Mouse (Mus musculus) neural tube, embryonic 12.5 days (tissue): ENCODE data around the gene Smr2. TPM values are rescaled to one million over a fixed set of nuclear protein-coding genes. Genes with fewer than 3 reads are reported as not detected.
"Not testable (repeated sequence)": the region's sequence is repeated elsewhere in the genome, so short reads cannot be mapped to it uniquely, and the experiment has no call there.

ENCODE experiments used
- ATAC-seq: fragments of 200-750 bp; cut with Nextera tagmentation; 2 replicates; pipeline ENCODE4 v1.8.0; 2017; ENCODE audit warnings: low read depth, mild to moderate bottlenecking, moderate TSS enrichment, moderate library complexity; ENCODE audit not compliant: low FRiP score
- H3K27ac ChIP-seq: fragments of 300-500 bp; sonication (generic); 2 replicates; pipeline ENCODE4 v1.5.1; 2016
- H3K27me3 ChIP-seq: fragments of 300-500 bp; sonication (generic); replicated peaks from 2 replicates; pipeline ENCODE4 v1.6.1; 2016; ENCODE audit warnings: mild to moderate bottlenecking
- H3K36me3 ChIP-seq: fragments of 300-500 bp; sonication (generic); 2 replicates; pipeline ENCODE4 v1.6.1; 2016; ENCODE audit warnings: mild to moderate bottlenecking
- H3K4me1 ChIP-seq: fragments of 300-500 bp; sonication (generic); 2 replicates; pipeline ENCODE4 v1.6.1; 2016
- H3K4me2 ChIP-seq: fragments of 300-500 bp; sonication (generic); replicated peaks from 2 replicates; pipeline ENCODE4 v1.6.1; 2016; ENCODE audit warnings: mild to moderate bottlenecking
- H3K4me3 ChIP-seq: fragments of 300-500 bp; sonication (generic); 2 replicates; pipeline ENCODE4 v1.5.1; 2016
- H3K9ac ChIP-seq: fragments of 300-500 bp; sonication (generic); 2 replicates; pipeline ENCODE4 v1.6.1; 2016; ENCODE audit warnings: mild to moderate bottlenecking
- H3K9me3 ChIP-seq: fragments of 300-500 bp; sonication (generic); 2 replicates; pipeline ENCODE4 v1.6.1; 2016; ENCODE audit warnings: mild to moderate bottlenecking
- WGBS: fragments of 180-500 bp; shearing (Covaris S2); methylation state at CpG from one replicate; pipeline ENCODE4 v1.1.7; 2016; 5-methylcytosine and 5-hydroxymethylcytosine counted together
- polyA plus RNA-seq: library from polyadenylated mRNA; unstranded; fragments of >200 nt; fragmentation: Nextera tagmentation; extraction: Ambion mirVana; gene quantifications from 2 replicates; pipeline ENCODE4 v1.2.1, GENCODE M21; 2016

Gene Smr2
- not detected in 2 replicates for polyA plus RNA-seq

DNA sequence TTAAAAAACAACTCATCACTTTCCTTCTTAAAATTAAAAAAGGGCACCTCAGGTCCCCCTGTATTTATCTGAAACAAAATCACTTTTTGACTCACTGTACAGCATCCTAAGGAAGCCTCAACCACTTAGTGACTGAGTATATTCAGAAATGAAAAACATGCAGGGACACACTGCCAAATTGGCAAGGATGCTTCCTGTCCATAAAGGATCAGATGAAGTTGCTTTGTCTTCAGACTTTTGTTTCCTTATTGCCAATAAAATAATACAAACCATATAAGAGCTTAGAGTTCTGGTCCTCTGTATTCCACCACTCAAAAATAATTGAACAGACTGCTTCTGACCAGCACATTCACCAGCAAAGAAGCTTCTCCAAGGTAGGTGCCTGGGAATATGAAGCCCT lies at the start of gene Smr2:
TSS of gene Smr2 (plus strand) at position 301 of the 400 bp plus-strand sequence.
- not testable (repeated sequence) for H3K9me3 ChIP-seq, H3K4me1 ChIP-seq, H3K9ac ChIP-seq, H3K27ac ChIP-seq, H3K4me2 ChIP-seq, H3K36me3 ChIP-seq, H3K4me3 ChIP-seq, H3K27me3 ChIP-seq, ATAC-seq

DNA sequence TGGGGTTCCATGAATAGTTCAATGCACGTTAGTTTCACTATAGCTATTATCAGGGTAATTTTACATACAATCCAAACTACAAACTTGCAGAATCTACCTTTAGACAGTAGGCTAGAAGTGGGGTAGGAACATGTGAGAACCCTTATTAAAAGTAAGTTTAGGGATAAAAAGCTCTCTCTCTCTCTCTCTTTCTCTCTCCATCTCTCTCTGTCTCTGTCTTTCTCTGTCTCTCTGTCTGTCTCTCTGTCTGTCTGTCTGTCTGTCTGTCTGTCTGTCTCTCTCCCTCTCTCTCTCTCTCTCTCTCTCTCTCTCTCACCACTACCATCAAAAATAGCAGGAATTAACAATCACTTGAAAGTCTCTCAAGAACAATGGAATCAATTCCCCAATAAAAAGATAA lies 25.1 kb downstream of the Smr2 start, which contains the start of gene Gm11116:
TSS of gene Gm11116 (minus strand) at position 101 of the 400 bp plus-strand sequence.
- Histone ChIP-seq H3K27me3 (no peaks in the 10 kb centered on the region), H3K9ac (no peak within 1 kb of the TSS), H3K4me2 (no peak within 1 kb of the TSS), H3K36me3 (no peaks in the 10 kb centered on the region), H3K4me1 (no peaks in the 10 kb centered on the region), H3K4me3 (no peak within 1 kb of the TSS), H3K9me3 (no peaks in the 10 kb centered on the region), H3K27ac (no peak within 1 kb of the TSS)
- no peak for ATAC-seq
- 84% methylated on average over 1 of the region's 1 CpGs for WGBS

DNA sequence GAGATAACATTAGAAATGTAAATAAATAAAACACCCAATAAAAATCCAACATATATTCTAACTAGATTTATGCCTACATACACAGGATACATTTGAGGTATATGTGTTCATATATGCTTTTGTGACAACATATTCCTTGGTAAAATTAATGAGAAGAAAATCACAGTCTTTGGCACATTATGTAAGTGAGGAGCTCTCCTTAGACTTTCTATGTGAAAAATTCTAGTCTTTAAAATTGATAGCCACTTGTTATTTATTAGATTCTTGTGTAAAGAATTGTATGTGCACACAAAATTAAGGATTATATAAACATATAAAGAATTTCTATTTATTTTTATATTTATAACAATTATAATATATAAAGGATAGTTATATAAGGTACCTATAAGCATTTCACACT lies 67.6 kb downstream of the Smr2 start, which contains the start of gene Gm11115:
TSS of gene Gm11115 (minus strand) at position 101 of the 400 bp plus-strand sequence.
- Histone ChIP-seq H3K4me1 (no peaks in the 10 kb centered on the region), H3K4me2 (no peak within 1 kb of the TSS), H3K9me3 (no peaks in the 10 kb centered on the region), H3K9ac (no peak within 1 kb of the TSS), H3K36me3 (no peaks in the 10 kb centered on the region), H3K27me3 (no peaks in the 10 kb centered on the region), H3K27ac (no peak within 1 kb of the TSS), H3K4me3 (no peak within 1 kb of the TSS)
- no peak for ATAC-seq

Other genes starting within 250 kb of the Smr2 start
- not detected in 2 replicates for gene Odam, start 201.5 kb upstream of the Smr2 start, polyA plus RNA-seq
- 0.20 and 0.31 TPM in 2 replicates for gene Csn3, start 161.0 kb upstream of the Smr2 start, polyA plus RNA-seq
- not detected in 2 replicates for gene 2310003L06Rik, start 117.1 kb upstream of the Smr2 start, polyA plus RNA-seq
- gene Gm28434, start 117.0 kb upstream of the Smr2 start, polyA plus RNA-seq: not detected in 2 replicates
- gene Cabs1, start 107.1 kb upstream of the Smr2 start, polyA plus RNA-seq: not detected in 2 replicates
- gene Smr3a, start 84.0 kb upstream of the Smr2 start, polyA plus RNA-seq: not detected in 2 replicates
- gene Gm11116, start 25.0 kb downstream of the Smr2 start, polyA plus RNA-seq: not detected in 2 replicates
- not detected in 2 replicates for gene Gm11115, start 67.5 kb downstream of the Smr2 start, polyA plus RNA-seq
- not detected in 2 replicates for gene Gm7714, start 182.4 kb downstream of the Smr2 start, polyA plus RNA-seq
- not detected in 2 replicates for gene Prol1, start 230.8 kb downstream of the Smr2 start, polyA plus RNA-seq